ENCODE assay signal across 9 mouse cellular contexts in the genomic region with DNA sequence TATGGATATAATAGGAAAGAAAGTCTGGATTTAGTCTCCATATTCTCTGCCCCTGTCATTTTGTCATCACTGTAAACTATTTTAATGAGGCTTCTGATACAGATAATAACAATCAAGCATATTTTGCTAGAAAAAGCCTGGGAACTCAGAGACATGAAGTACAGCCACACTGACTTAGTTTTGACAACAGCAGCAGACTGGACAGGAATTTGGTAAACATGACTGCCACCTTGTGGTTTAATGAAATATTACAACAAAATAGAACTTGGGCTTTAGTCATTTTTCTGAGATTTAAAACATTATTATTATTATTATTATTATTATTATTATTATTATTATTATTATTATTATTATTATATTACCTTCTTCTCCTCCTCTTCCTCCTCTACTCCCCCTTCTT.
DNase-seq lines count a peak whose midpoint lies in the region; ATAC-seq and TF ChIP-seq lines count a peak whose summit lies in the region.
"Had no signal": no experiment of that assay in that cellular context is flagged by ENCODE, and none has a peak within 500 bp of the region (broad histone marks: within the 10 kb centered on the region; RNA-seq: fewer than 3 reads in every experiment).

No protein-coding gene starts in this region.

- peak; percentile 66; the same call in 1 of the 2 replicates for ATAC-seq in lung, embryonic 14.5 days (ENCODE audit: insufficient read depth)
- peak; percentile 72; the same call in 1 of the 2 replicates for ATAC-seq in forebrain, embryonic 12.5 days (ENCODE audit: low FRiP score)

- H3K4me3 ChIP-seq in lung, embryonic 14.5 days (ENCODE audit: low read depth, low read length) = no peak overlapping the region
- no peak overlapping the region for H3K4me3 ChIP-seq in forebrain, embryonic 12.5 days (replicated peaks)
- H3K4me3 ChIP-seq: liver, embryonic 15.5 days had no signal

- no peaks in the 10 kb centered on the region for H3K36me3 ChIP-seq in lung, embryonic 14.5 days (ENCODE audit: insufficient read depth)
- H3K36me3 ChIP-seq in forebrain, embryonic 12.5 days (replicated peaks) = no peaks in the 10 kb centered on the region
- H3K36me3 ChIP-seq: liver, embryonic 15.5 days had no signal

- H3K9ac ChIP-seq in lung, embryonic 14.5 days = no peak overlapping the region
- no peak overlapping the region for H3K9ac ChIP-seq in forebrain, embryonic 12.5 days
- H3K9ac ChIP-seq: liver, embryonic 15.5 days had no signal

- H3K4me1 ChIP-seq in lung, embryonic 14.5 days (ENCODE audit: insufficient read depth) = no peaks in the 10 kb centered on the region
- H3K4me1 ChIP-seq in forebrain, embryonic 12.5 days = no peaks in the 10 kb centered on the region
- H3K4me1 ChIP-seq: liver, embryonic 15.5 days had no signal

- no peak overlapping the region for H3K4me2 ChIP-seq in lung, embryonic 14.5 days
- no peak overlapping the region for H3K4me2 ChIP-seq in forebrain, embryonic 12.5 days
- H3K4me2 ChIP-seq: liver, embryonic 15.5 days had no signal

- no peaks in the 10 kb centered on the region for H3K27me3 ChIP-seq in lung, embryonic 14.5 days (ENCODE audit: insufficient read depth, low read length)
- no peaks in the 10 kb centered on the region for H3K27me3 ChIP-seq in forebrain, embryonic 12.5 days
- H3K27me3 ChIP-seq: liver, embryonic 15.5 days had no signal

- peak; percentile 30 for DNase-seq in cerebellum, adult 8-10 months
- no peak for DNase-seq in cerebellum, postnatal 4 days (ENCODE audit: low spot score in 2 of 2)
- DNase-seq in lung, embryonic 14.5 days = peak; percentile 82
- no peak for DNase-seq in lung, adult 18-20 months
- peak; percentile 2 for DNase-seq in retina, adult 2 months (ENCODE audit: low read depth, low spot score)
- no peak for DNase-seq in right cerebral cortex, postnatal 4 days
- no peak for DNase-seq in layer of hippocampus, postnatal 10 days (ENCODE audit: low spot score in 2 of 2)

- H3K27ac ChIP-seq in lung, embryonic 14.5 days (ENCODE audit: low read depth) = no peak overlapping the region
- H3K27ac ChIP-seq in forebrain, embryonic 12.5 days = no peak overlapping the region
- H3K27ac ChIP-seq: liver, embryonic 15.5 days had no signal

- TF ChIP-seq CTCF in lung, embryonic 14.5 days (IDR thresholded peaks at IDR 0.05; ENCODE audit: low read depth) = peak; percentile 59

- no peaks in the 10 kb centered on the region for H3K9me3 ChIP-seq in lung, embryonic 14.5 days (ENCODE audit: low read depth, low read length)
- H3K9me3 ChIP-seq in forebrain, embryonic 12.5 days = no peaks in the 10 kb centered on the region
- H3K9me3 ChIP-seq: liver, embryonic 15.5 days had no signal

Comparison
In these comparisons a context has a peak if more than half of its experiments do, and no peak if none do; other contexts are left out.
1. DNase-seq: peak in cerebellum, adult 8-10 months (single experiment), lung, embryonic 14.5 days (single experiment) and retina, adult 2 months (single experiment); none in cerebellum, postnatal 4 days (0 of 2), lung, adult 18-20 months (0 of 2), right cerebral cortex, postnatal 4 days (single experiment) and layer of hippocampus, postnatal 10 days (0 of 2).